Mouse (Mus musculus) testis, adult 2 months (tissue): Measurements from ENCODE around the gene Ccr6.

ENCODE experiments used
- CTCF ChIP-seq: fragments of 200-500 bp; IDR thresholded peaks from 2 replicates; pipeline ENCODE4 v1.5.1; 2012; ENCODE audit warnings: low read depth, mild to moderate bottlenecking, inconsistent platforms, low read length, moderate library complexity; ENCODE audit not compliant: control insufficient read depth, insufficient read depth, insufficient replicate concordance
- POLR2A ChIP-seq: fragments of 200-500 bp; IDR thresholded peaks from 2 replicates; pipeline ENCODE4 v1.6.1; 2012; ENCODE audit warnings: low read depth, mild to moderate bottlenecking, inconsistent platforms, low read length, moderate library complexity; ENCODE audit not compliant: control insufficient read depth

GRCm38 (mm10) chr17:8285056-8285455 is 49.2 kb downstream of the Ccr6 start:
- TF ChIP-seq CTCF (no peak), POLR2A (no peak)
